Comparison of ENCODE assay signal across 14 mouse cellular contexts in genomic region chr6:72644576-72644975, GRCm38 (mm10).
"Had no signal": no experiment of that assay in that cellular context is flagged by ENCODE, and none has a peak within 500 bp of the region (broad histone marks: within the 10 kb centered on the region; RNA-seq: fewer than 3 reads in every experiment).

No protein-coding gene starts in this region.

- H3K4me1 ChIP-seq: neural tube, embryonic 12.5 days had no signal

- H3K27ac ChIP-seq: kidney, postnatal 0 days; limb, embryonic 15.5 days; liver, embryonic 12.5 days; macrophage; midbrain, embryonic 12.5 days; neural tube, embryonic 12.5 days; stomach, postnatal 0 days had no signal

- DNase-seq: kidney, adult 9 months; kidney, postnatal 36 days; layer of hippocampus, adult 9-11 months; layer of hippocampus, postnatal 36 days; lung, embryonic 14.5 days; lung, postnatal 10 days; thymus, postnatal 4 days had no signal

- H3K4me3 ChIP-seq: limb, embryonic 15.5 days; liver, embryonic 12.5 days; midbrain, embryonic 12.5 days; neural tube, embryonic 12.5 days had no signal
